Mouse (Mus musculus) cortical plate, adult 2 months (tissue): Measurements from ENCODE around the gene Kntc1.

Source experiments
- CTCF ChIP-seq: fragments of 200-500 bp; IDR thresholded peaks from 2 replicates; pipeline ENCODE4 v1.5.1; 2011; ENCODE audit warnings: mild to moderate bottlenecking, control low read depth, low read length; ENCODE audit not compliant: insufficient read depth; ENCODE audit errors: extremely low read depth
- POLR2A ChIP-seq: fragments of 200-500 bp; IDR thresholded peaks from 2 replicates; pipeline ENCODE4 v1.6.1; 2011; ENCODE audit warnings: mild to moderate bottlenecking, low read length, control low read depth; ENCODE audit not compliant: insufficient read depth; ENCODE audit errors: extremely low read depth

DNA sequence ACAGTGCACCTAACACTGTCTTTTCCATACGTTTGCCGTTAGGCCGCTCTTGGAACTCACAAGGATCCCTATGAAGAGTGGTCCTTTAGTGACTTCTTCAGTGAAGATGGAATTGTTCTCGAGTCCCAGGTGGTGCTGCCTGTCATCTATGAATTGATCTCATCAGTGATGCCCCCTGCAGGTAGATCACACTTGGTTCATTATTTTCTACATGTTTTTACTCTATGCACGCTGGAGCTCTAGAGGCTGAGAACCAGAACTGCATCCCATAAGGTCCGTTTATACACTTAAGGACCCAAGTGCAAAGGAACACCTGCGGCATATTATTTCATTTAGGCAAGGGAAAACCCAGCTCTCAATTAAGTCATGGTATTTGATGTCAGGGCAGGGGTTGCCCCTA lies 39.5 kb downstream of the Kntc1 start:
- no peak for TF ChIP-seq CTCF
- TF ChIP-seq POLR2A: no peak
